Mouse (Mus musculus) embryonic facial prominence, embryonic 15.5 days (tissue): ENCODE results near the gene Klk1b1. TPM values are rescaled to one million over a fixed set of nuclear protein-coding genes. Genes with fewer than 3 reads are reported as not detected.
"Not testable (repeated sequence)": the region's sequence is repeated elsewhere in the genome, so short reads cannot be mapped to it uniquely, and the experiment has no call there.

Experiments
- ATAC-seq: fragments of 200-750 bp; cut with Nextera tagmentation; 2 replicates; pipeline ENCODE4 v1.8.0; 2017; ENCODE audit warnings: low read depth, moderate TSS enrichment; ENCODE audit not compliant: insufficient number of reproducible peaks, low FRiP score, low TSS enrichment
- H3K27ac ChIP-seq: fragments of 300-500 bp; sonication (generic); replicated peaks from 2 replicates; pipeline ENCODE4 v1.5.1; 2015; ENCODE audit warnings: mild to moderate bottlenecking, inconsistent platforms
- H3K27me3 ChIP-seq: fragments of 300-500 bp; sonication (generic); 2 replicates; pipeline ENCODE4 v1.6.1; 2015; ENCODE audit warnings: inconsistent platforms
- H3K36me3 ChIP-seq: fragments of 300-500 bp; sonication (generic); 2 replicates; pipeline ENCODE4 v1.6.1; 2015; ENCODE audit warnings: mild to moderate bottlenecking, inconsistent platforms
- H3K4me1 ChIP-seq: fragments of 300-500 bp; sonication (generic); 2 replicates; pipeline ENCODE4 v1.6.1; 2015; ENCODE audit warnings: inconsistent platforms
- H3K4me2 ChIP-seq: fragments of 300-500 bp; sonication (generic); replicated peaks from 2 replicates; pipeline ENCODE4 v1.6.1; 2015; ENCODE audit warnings: mild to moderate bottlenecking, inconsistent platforms
- H3K4me3 ChIP-seq: fragments of 300-500 bp; sonication (generic); replicated peaks from 2 replicates; pipeline ENCODE4 v1.5.1; 2015; ENCODE audit warnings: mild to moderate bottlenecking, inconsistent platforms
- H3K9ac ChIP-seq: fragments of 300-500 bp; sonication (generic); 2 replicates; pipeline ENCODE4 v1.6.1; 2015; ENCODE audit warnings: inconsistent platforms
- H3K9me3 ChIP-seq: fragments of 300-500 bp; sonication (generic); replicated peaks from 2 replicates; pipeline ENCODE4 v1.6.1; 2016; ENCODE audit warnings: inconsistent platforms
- WGBS: fragments of 180-500 bp; shearing (Covaris S2); methylation state at CpG from one replicate; pipeline ENCODE4 v1.1.7; 2015; 5-methylcytosine and 5-hydroxymethylcytosine counted together
- polyA plus RNA-seq: library from polyadenylated mRNA; unstranded; fragments of >200 nt; fragmentation: Nextera tagmentation; extraction: Ambion mirVana; gene quantifications from 2 replicates; pipeline ENCODE4 v1.2.1, GENCODE M21; 2015

Gene Klk1b1
- polyA plus RNA-seq, 1 experiment from 2014 or later = not detected

DNA sequence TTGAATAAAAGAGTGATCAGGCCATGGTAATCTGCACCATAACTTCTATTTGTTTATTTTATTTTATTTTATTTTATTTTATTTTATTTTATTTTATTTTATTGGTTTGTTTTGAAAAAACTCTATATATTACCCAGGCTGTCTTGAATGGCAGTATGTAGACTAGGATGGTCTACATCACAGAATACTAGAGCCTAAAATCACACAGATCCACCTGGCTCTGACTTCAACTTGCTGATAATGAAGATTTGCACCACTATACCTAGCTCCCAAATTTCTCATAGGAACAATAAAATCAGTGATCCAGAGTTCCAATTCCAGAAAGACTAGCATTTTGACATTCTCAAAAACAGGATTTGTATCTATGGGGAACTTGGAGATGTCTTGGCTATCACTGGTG is 45.3 kb downstream of the Klk1b1 start, which contains the start of gene Klk1b26:
Gene Klk1b26, plus strand, starts transcription at position 301 of the 400 bp plus-strand sequence.
- H3K36me3 ChIP-seq, H3K27me3 ChIP-seq, H3K4me2 ChIP-seq, H3K4me1 ChIP-seq, ATAC-seq, H3K4me3 ChIP-seq, H3K9me3 ChIP-seq, H3K27ac ChIP-seq, H3K9ac ChIP-seq: not testable (repeated sequence)

GRCm38 (mm10) chr7:44014666-44015065 is 48.1 kb downstream of the Klk1b1 start:
- not testable (repeated sequence) for H3K4me2 ChIP-seq, H3K27me3 ChIP-seq, H3K4me1 ChIP-seq, ATAC-seq, H3K36me3 ChIP-seq, H3K4me3 ChIP-seq, H3K9me3 ChIP-seq, H3K27ac ChIP-seq, H3K9ac ChIP-seq
- WGBS = 78% methylated on average over 6 of the region's 6 CpGs

DNA sequence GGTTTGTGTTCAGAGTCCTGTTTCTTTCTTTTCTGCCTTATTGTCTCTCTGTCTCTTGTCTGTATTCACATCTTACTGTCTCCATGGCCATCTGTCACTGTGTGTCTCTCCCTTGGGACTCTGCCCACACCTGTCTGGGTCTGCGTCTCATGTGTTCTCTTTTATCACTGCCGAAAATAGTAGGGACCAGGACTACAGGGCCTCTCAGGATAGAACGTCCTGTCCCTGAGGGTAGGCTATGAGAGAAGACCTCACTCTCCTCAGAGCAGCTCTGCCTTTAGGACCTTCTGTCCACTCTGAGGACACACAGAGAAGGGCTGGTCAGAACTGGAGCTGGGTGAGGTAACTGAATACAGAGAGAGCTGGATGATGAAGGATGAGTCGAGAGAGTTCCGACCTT is 48.5 kb downstream of the Klk1b1 start:
- Histone ChIP-seq H3K27me3 (no peaks in the 10 kb centered on the region), H3K9ac (no peak overlapping the region)
- ATAC-seq = no peak

More for the DNA sequence above, 48.5 kb downstream of the Klk1b1 start:
- WGBS = 87% methylated on average over 5 of the region's 5 CpGs
- Histone ChIP-seq H3K36me3 (no peaks in the 10 kb centered on the region), H3K4me3 (no peak overlapping the region), H3K9me3 (no peaks in the 10 kb centered on the region), H3K27ac (no peak overlapping the region), H3K4me2 (no peak overlapping the region), H3K4me1 (no peaks in the 10 kb centered on the region)

Other genes with a start within 250 kb of the Klk1b1 start
- 3.0 and 3.5 TPM in 2 replicates for gene Klk12, start 197.9 kb upstream of the Klk1b1 start, polyA plus RNA-seq
- gene Klk11, start 192.1 kb upstream of the Klk1b1 start, polyA plus RNA-seq = 24.3 and 25.3 TPM in 2 replicates
- gene Klk10, start 185.7 kb upstream of the Klk1b1 start, polyA plus RNA-seq = 71.8 and 83.4 TPM in 2 replicates
- gene Klk9, start 174.9 kb upstream of the Klk1b1 start, polyA plus RNA-seq = 3.8 and 6.7 TPM in 2 replicates
- 65.3 and 67.5 TPM in 2 replicates for gene Klk8, start 169.2 kb upstream of the Klk1b1 start, polyA plus RNA-seq
- 16.7 and 19.1 TPM in 2 replicates for gene Klk7, start 155.5 kb upstream of the Klk1b1 start, polyA plus RNA-seq
- 2.0 and 2.3 TPM in 2 replicates for gene Klk6, start 142.3 kb upstream of the Klk1b1 start, polyA plus RNA-seq
- 19.3 and 23.5 TPM in 2 replicates for gene Klk5, start 124.8 kb upstream of the Klk1b1 start, polyA plus RNA-seq
- 0.13 and 0.21 TPM in 2 replicates for gene Klk4, start 85.6 kb upstream of the Klk1b1 start, polyA plus RNA-seq
- 0.20 TPM in 1 of 2 replicates, not detected in the other for gene Klk15, start 33.0 kb upstream of the Klk1b1 start, polyA plus RNA-seq
- gene Klk1b8, start 16.1 kb upstream of the Klk1b1 start, polyA plus RNA-seq = not detected in 2 replicates
- gene Klk1b9, start 9.3 kb downstream of the Klk1b1 start, polyA plus RNA-seq = not detected in 2 replicates
- not detected in 2 replicates for gene Klk1b11, start 29.1 kb downstream of the Klk1b1 start, polyA plus RNA-seq
- gene Klk1b26, start 45.4 kb downstream of the Klk1b1 start, polyA plus RNA-seq = 0.27 and 0.39 TPM in 2 replicates
- gene Klk1b27, start 85.5 kb downstream of the Klk1b1 start, polyA plus RNA-seq = not detected in 2 replicates
- not detected in 2 replicates for gene Klk1b21, start 135.6 kb downstream of the Klk1b1 start, polyA plus RNA-seq
- not detected in 2 replicates for gene Klk1b22, start 145.9 kb downstream of the Klk1b1 start, polyA plus RNA-seq
- gene Klk1b16, start 170.0 kb downstream of the Klk1b1 start, polyA plus RNA-seq = not detected in 2 replicates
- not detected in 2 replicates for gene Klk1b24, start 221.5 kb downstream of the Klk1b1 start, polyA plus RNA-seq
- not detected in 2 replicates for gene Klk1b3, start 231.4 kb downstream of the Klk1b1 start, polyA plus RNA-seq
- gene Klk1b4, start 240.7 kb downstream of the Klk1b1 start, polyA plus RNA-seq = not detected in 2 replicates
- not detected in 2 replicates for gene Klk1b5, start 249.2 kb downstream of the Klk1b1 start, polyA plus RNA-seq